Mouse (Mus musculus) kidney, postnatal 0 days (tissue): Measurements from ENCODE around the gene Wdr5. TPM values are rescaled to one million over a fixed set of nuclear protein-coding genes. Genes with fewer than 3 reads are reported as not detected.

Source experiments
- ATAC-seq: fragments of 200-750 bp; cut with Nextera tagmentation; replicated peaks from 2 replicates; pipeline ENCODE4 v1.8.0; 2017; ENCODE audit warnings: low read depth, moderate number of reproducible peaks, moderate TSS enrichment, moderate library complexity; ENCODE audit not compliant: low FRiP score
- DNase-seq: peaks from one replicate; pipeline ENCODE4 v3.0.0-alpha.2; 2016; ENCODE audit warnings: low spot score
- H3K27ac ChIP-seq: fragments of 300-500 bp; sonication (generic); 2 replicates; pipeline ENCODE4 v1.5.1; 2014; ENCODE audit warnings: mild to moderate bottlenecking
- H3K27me3 ChIP-seq: fragments of 300-500 bp; sonication (generic); 2 replicates; pipeline ENCODE4 v1.6.1; 2014; ENCODE audit warnings: low read length, mixed read lengths; ENCODE audit not compliant: insufficient read depth
- H3K36me3 ChIP-seq: fragments of 300-500 bp; sonication (generic); 2 replicates; pipeline ENCODE4 v1.6.1; 2014; ENCODE audit warnings: low read length, mixed read lengths; ENCODE audit not compliant: insufficient read depth
- H3K4me1 ChIP-seq: fragments of 300-500 bp; sonication (generic); replicated peaks from 2 replicates; pipeline ENCODE4 v1.6.1; 2014; ENCODE audit warnings: antibody characterized with exemption, low read length, mixed read lengths; ENCODE audit not compliant: insufficient read depth
- H3K4me2 ChIP-seq: fragments of 300-500 bp; sonication (generic); 2 replicates; pipeline ENCODE4 v1.6.1; 2014; ENCODE audit warnings: mild to moderate bottlenecking, low read length, moderate library complexity, mixed read lengths
- H3K4me3 ChIP-seq: fragments of 300-500 bp; sonication (generic); replicated peaks from 2 replicates; pipeline ENCODE4 v1.5.1; 2014; ENCODE audit warnings: low read depth, low read length
- H3K9ac ChIP-seq: fragments of 300-500 bp; sonication (generic); 2 replicates; pipeline ENCODE4 v1.6.1; 2014; ENCODE audit warnings: low read depth, low read length
- H3K9me3 ChIP-seq: fragments of 300-500 bp; sonication (generic); replicated peaks from 2 replicates; pipeline ENCODE4 v1.6.1; 2016; ENCODE audit warnings: low read length, inconsistent platforms, mixed read lengths
- CTCF ChIP-seq: IDR thresholded peaks from 2 replicates; pipeline ENCODE4 v1.5.1; 2016; ENCODE audit warnings: antibody characterized with exemption, low read depth, mild to moderate bottlenecking, moderate library complexity
- WGBS: fragments of 180-500 bp; shearing (Covaris S2); extraction: QIAGEN DNeasy Blood & Tissue Kit; methylation state at CpG from one replicate; pipeline ENCODE4 v1.1.7; 2014; 5-methylcytosine and 5-hydroxymethylcytosine counted together
- polyA plus RNA-seq: library from polyadenylated mRNA; unstranded; fragments of >200 nt; fragmentation: Nextera tagmentation; extraction: Ambion mirVana; gene quantifications from 2 replicates; pipeline ENCODE4 v1.2.1, GENCODE M21; 2015

Wdr5 gene
- polyA plus RNA-seq = 43.0 and 46.6 TPM in 2 replicates

GRCm38 (mm10) chr2:27514639-27515328 is at the start of gene Wdr5:
TSS of gene Wdr5 (plus strand) at chr2:27515157.
- Histone ChIP-seq H3K4me1 (peaks cover 19% of the 10 kb centered on the region; the same call in 1 of the 2 replicates), H3K9ac (peak within 1 kb of the TSS; percentile 85), H3K27ac (peak within 1 kb of the TSS; percentile 92), H3K4me2 (peak within 1 kb of the TSS; percentile 88), H3K36me3 (peaks cover 12% of the 10 kb centered on the region; the same call in 1 of the 2 replicates), H3K27me3 (no peaks in the 10 kb centered on the region), H3K4me3 (peak within 1 kb of the TSS; percentile 58), H3K9me3 (no peaks in the 10 kb centered on the region)
- TF ChIP-seq CTCF = peak; percentile 77
- WGBS = under 1% methylated on average over 56 of the region's 57 CpGs
- peak; percentile 87 for ATAC-seq
- DNase-seq = peak; percentile 97

GRCm38 (mm10) chr2:27469292-27469990 is 45.5 kb upstream of the Wdr5 start:
- no peak overlapping the region for H3K4me2 ChIP-seq
- WGBS = 67% methylated on average over 4 of the region's 4 CpGs
- H3K36me3 ChIP-seq = peaks cover 8% of the 10 kb centered on the region

GRCm38 (mm10) chr2:27469991-27470355 is 45.0 kb upstream of the Wdr5 start:
- no peaks in the 10 kb centered on the region for H3K9me3 ChIP-seq
- no peak overlapping the region for H3K27ac ChIP-seq
- H3K4me2 ChIP-seq = no peak overlapping the region
- ATAC-seq = no peak
- WGBS = 42% methylated on average over 3 of the region's 3 CpGs
- no peak overlapping the region for H3K9ac ChIP-seq
- no peaks in the 10 kb centered on the region for H3K27me3 ChIP-seq
- H3K36me3 ChIP-seq = peaks cover 8% of the 10 kb centered on the region
- no peak for DNase-seq
- H3K4me3 ChIP-seq = no peak overlapping the region
- TF ChIP-seq CTCF = no peak
- H3K4me1 ChIP-seq = peaks cover 30% of the 10 kb centered on the region

More at GRCm38 (mm10) chr2:27469292-27469990, 45.5 kb upstream of the Wdr5 start:
- no peak for TF ChIP-seq CTCF
- ATAC-seq = no peak
- Histone ChIP-seq H3K27me3 (no peaks in the 10 kb centered on the region), H3K9me3 (no peaks in the 10 kb centered on the region), H3K4me1 (peaks cover 30% of the 10 kb centered on the region), H3K27ac (no peak overlapping the region), H3K9ac (no peak overlapping the region), H3K4me3 (no peak overlapping the region)
- no peak for DNase-seq

- Histone ChIP-seq H3K36me3 (peaks cover 8% of the 10 kb centered on the region), H3K4me1 (peaks cover 30% of the 10 kb centered on the region)
- no peak for ATAC-seq
Measured at GRCm38 (mm10) chr2:27470535-27470934, 44.4 kb upstream of the Wdr5 start.

GRCm38 (mm10) chr2:27471170-27471584 is 43.8 kb upstream of the Wdr5 start:
- no peak overlapping the region for H3K4me2 ChIP-seq
- ATAC-seq = no peak

More at GRCm38 (mm10) chr2:27470535-27470934, 44.4 kb upstream of the Wdr5 start:
- 98% methylated on average over 2 of the region's 2 CpGs for WGBS
- TF ChIP-seq CTCF = no peak
- no peak overlapping the region for H3K27ac ChIP-seq
- no peaks in the 10 kb centered on the region for H3K9me3 ChIP-seq
- no peak overlapping the region for H3K9ac ChIP-seq
- H3K4me3 ChIP-seq = no peak overlapping the region
- DNase-seq = no peak
- no peak overlapping the region for H3K4me2 ChIP-seq
- no peaks in the 10 kb centered on the region for H3K27me3 ChIP-seq

GRCm38 (mm10) chr2:27473061-27473765 is 41.7 kb upstream of the Wdr5 start:
- Histone ChIP-seq H3K9ac (peak overlapping the region; percentile 93), H3K9me3 (no peaks in the 10 kb centered on the region), H3K27ac (no peak overlapping the region), H3K4me1 (peaks cover 30% of the 10 kb centered on the region), H3K27me3 (no peaks in the 10 kb centered on the region), H3K4me3 (peak overlapping the region; percentile 96; the same call in 1 of the 2 replicates), H3K36me3 (no peaks in the 10 kb centered on the region), H3K4me2 (peak overlapping the region; percentile 72)
- no peak for TF ChIP-seq CTCF
- no peak for ATAC-seq
- WGBS = 52% methylated on average over 7 of the region's 7 CpGs
- peak; percentile 24 for DNase-seq

More at GRCm38 (mm10) chr2:27471170-27471584, 43.8 kb upstream of the Wdr5 start:
- Histone ChIP-seq H3K27ac (no peak overlapping the region), H3K9me3 (no peaks in the 10 kb centered on the region), H3K4me3 (no peak overlapping the region), H3K4me1 (peaks cover 30% of the 10 kb centered on the region), H3K9ac (no peak overlapping the region), H3K27me3 (no peaks in the 10 kb centered on the region), H3K36me3 (peaks cover 4% of the 10 kb centered on the region)
- no peak for DNase-seq
- no peak for TF ChIP-seq CTCF
